Comparison of ENCODE assay signal across 8 mouse cellular contexts in genomic region chr15:100669337-100669736, GRCm38 (mm10). TPM values are rescaled to one million over a fixed set of nuclear protein-coding genes. Genes with fewer than 3 reads are reported as not detected.
DNase-seq lines count a peak whose midpoint lies in the region; ATAC-seq and TF ChIP-seq lines count a peak whose summit lies in the region.

TSS of gene Bin2 (minus strand) at chr15:100669553.

- TF ChIP-seq CTCF in kidney, adult 2 months (conservative IDR thresholded peaks at IDR 0.05; ENCODE audit: insufficient read depth, insufficient read length, low read depth, low read length), result no peak

- no peaks in the 10 kb centered on the region for H3K36me3 ChIP-seq in heart, embryonic 16.5 days (ENCODE audit: control insufficient read depth, insufficient read depth)
- no peaks in the 10 kb centered on the region for H3K36me3 ChIP-seq in kidney, adult 2 months (ENCODE audit: control insufficient read depth, insufficient read depth, low read length)
- no peaks in the 10 kb centered on the region for H3K36me3 ChIP-seq in forebrain, embryonic 15.5 days

- H3K9me3 ChIP-seq in heart, embryonic 16.5 days (replicated peaks; ENCODE audit: control insufficient read depth, low read length), result no peaks in the 10 kb centered on the region
- H3K9me3 ChIP-seq in forebrain, embryonic 15.5 days, result no peaks in the 10 kb centered on the region

- no peaks in the 10 kb centered on the region for H3K27me3 ChIP-seq in heart, embryonic 16.5 days (ENCODE audit: control insufficient read depth, insufficient read depth, low read length)
- no peaks in the 10 kb centered on the region for H3K27me3 ChIP-seq in kidney, adult 2 months (replicated peaks; ENCODE audit: control insufficient read depth, insufficient read depth, low read length)
- H3K27me3 ChIP-seq in forebrain, embryonic 15.5 days, result no peaks in the 10 kb centered on the region

- peaks cover 18% of the 10 kb centered on the region for H3K4me1 ChIP-seq in heart, embryonic 16.5 days (ENCODE audit: control insufficient read depth, insufficient read depth, low read length)
- H3K4me1 ChIP-seq in kidney, adult 2 months (ENCODE audit: control insufficient read depth, insufficient read depth, low read length), result no peaks in the 10 kb centered on the region; the same call in 1 of the 2 replicates
- H3K4me1 ChIP-seq in forebrain, embryonic 15.5 days, result no peaks in the 10 kb centered on the region

- peak within 1 kb of the TSS; percentile 22 for H3K4me2 ChIP-seq in heart, embryonic 16.5 days (ENCODE audit: low read depth, low read length)
- H3K4me2 ChIP-seq in forebrain, embryonic 15.5 days (replicated peaks), result no peak within 1 kb of the TSS

- peak within 1 kb of the TSS; percentile 37 for H3K4me3 ChIP-seq in heart, embryonic 16.5 days (ENCODE audit: low read length)
- H3K4me3 ChIP-seq in kidney, adult 2 months (ENCODE audit: insufficient read depth, low read depth, low read length), result no peak within 1 kb of the TSS; the same call in none of the 2 replicates
- H3K4me3 ChIP-seq in forebrain, embryonic 15.5 days, result no peak within 1 kb of the TSS

- 80% methylated on average over 20 of the region's 20 CpGs for WGBS in heart, embryonic 16.5 days
- WGBS in kidney, adult 2 months, result 87% methylated on average over 20 of the region's 20 CpGs
- WGBS in forebrain, embryonic 15.5 days, result 94% methylated on average over 20 of the region's 20 CpGs

- no peak within 1 kb of the TSS for H3K27ac ChIP-seq in heart, embryonic 16.5 days (ENCODE audit: low read length)
- H3K27ac ChIP-seq in kidney, adult 2 months (ENCODE audit: insufficient read depth, low read depth, low read length), result no peak within 1 kb of the TSS
- H3K27ac ChIP-seq in forebrain, embryonic 15.5 days (replicated peaks), result no peak within 1 kb of the TSS

- no peak within 1 kb of the TSS for H3K9ac ChIP-seq in heart, embryonic 16.5 days (ENCODE audit: low read length)
- no peak within 1 kb of the TSS for H3K9ac ChIP-seq in forebrain, embryonic 15.5 days (replicated peaks)

- peak; percentile 28 for DNase-seq in right cerebral cortex, postnatal 14 days
- no peak for DNase-seq in right cerebral cortex, postnatal 4 days
- DNase-seq in lung, postnatal 4 days, result peak; percentile 78 to 79
- peak; percentile 93 for DNase-seq in thymus, postnatal 25 days
- DNase-seq in kidney, adult 2 months, result no peak
- no peak for DNase-seq in cerebellum, adult 18-20 months

- TF ChIP-seq POLR2A in kidney, adult 2 months (IDR thresholded peaks at IDR 0.05; ENCODE audit: low read depth, low read length), result no peak

- ATAC-seq in heart, embryonic 16.5 days (replicated peaks; ENCODE audit: extremely low read depth, insufficient read depth, low FRiP score), result 0 out of 2 replicates have a peak, but pooled peaks have one; percentile 9
- no peak for ATAC-seq in forebrain, embryonic 15.5 days (replicated peaks)

RNA-seq across cellular contexts. Expression of gene Bin2, which starts in this region (rescaled TPM):
- 5.9 and 13.3 TPM in 2 replicates for polyA plus RNA-seq in heart, embryonic 16.5 days (2015; fragmentation: Nextera tagmentation; extraction: Ambion mirVana)
- 1.7 and 4.7 TPM in 2 replicates for polyA plus RNA-seq in kidney, adult 2 months (2012; rRNA removed)
- 1.2 and 2.0 TPM in 2 replicates for polyA plus RNA-seq in forebrain, embryonic 15.5 days (2015; fragmentation: Nextera tagmentation; extraction: Ambion mirVana)

Comparison
In these comparisons a context has a peak if more than half of its experiments do, and no peak if none do; other contexts are left out.
1. DNase-seq: peak in right cerebral cortex, postnatal 14 days (single experiment), lung, postnatal 4 days (2 of 2) and thymus, postnatal 25 days (single experiment); none in right cerebral cortex, postnatal 4 days (single experiment), kidney, adult 2 months (single experiment) and cerebellum, adult 18-20 months (0 of 2).